Mouse (Mus musculus) embryonic facial prominence, embryonic 12.5 days (tissue): ENCODE data around the gene Tmx1. TPM values are rescaled to one million over a fixed set of nuclear protein-coding genes. Genes with fewer than 3 reads are reported as not detected.

Source experiments
- ATAC-seq: fragments of 200-750 bp; cut with Nextera tagmentation; 2 replicates; pipeline ENCODE4 v1.8.0; 2017; ENCODE audit not compliant: insufficient number of reproducible peaks, insufficient read depth, low FRiP score, low TSS enrichment
- H3K27ac ChIP-seq: fragments of 300-500 bp; sonication (generic); 2 replicates; pipeline ENCODE4 v1.5.1; 2016; ENCODE audit warnings: mild to moderate bottlenecking
- H3K27me3 ChIP-seq: fragments of 300-500 bp; sonication (generic); 2 replicates; pipeline ENCODE4 v1.6.1; 2016; ENCODE audit warnings: mild to moderate bottlenecking, moderate library complexity
- H3K36me3 ChIP-seq: fragments of 300-500 bp; sonication (generic); 2 replicates; pipeline ENCODE4 v1.6.1; 2016; ENCODE audit warnings: mild to moderate bottlenecking
- H3K4me1 ChIP-seq: fragments of 300-500 bp; sonication (generic); 2 replicates; pipeline ENCODE4 v1.6.1; 2016
- H3K4me2 ChIP-seq: fragments of 300-500 bp; sonication (generic); replicated peaks from 2 replicates; pipeline ENCODE4 v1.6.1; 2016; ENCODE audit warnings: mild to moderate bottlenecking, moderate library complexity
- H3K4me3 ChIP-seq: fragments of 300-500 bp; sonication (generic); 2 replicates; pipeline ENCODE4 v1.5.1; 2016; ENCODE audit warnings: mild to moderate bottlenecking
- H3K9ac ChIP-seq: fragments of 300-500 bp; sonication (generic); 2 replicates; pipeline ENCODE4 v1.6.1; 2016; ENCODE audit warnings: mild to moderate bottlenecking, moderate library complexity
- H3K9me3 ChIP-seq: fragments of 300-500 bp; sonication (generic); 2 replicates; pipeline ENCODE4 v1.6.1; 2016; ENCODE audit warnings: mild to moderate bottlenecking, moderate library complexity
- WGBS: fragments of 180-500 bp; shearing (Covaris S2); methylation state at CpG from one replicate; pipeline ENCODE4 v1.1.7; 2016; 5-methylcytosine and 5-hydroxymethylcytosine counted together
- polyA plus RNA-seq: library from polyadenylated mRNA; unstranded; fragments of >200 nt; fragmentation: Nextera tagmentation; extraction: Ambion mirVana; gene quantifications from 2 replicates; pipeline ENCODE4 v1.2.1, GENCODE M21; 2016

Tmx1 gene
- polyA plus RNA-seq = 97.1 and 104 TPM in 2 replicates

DNA sequence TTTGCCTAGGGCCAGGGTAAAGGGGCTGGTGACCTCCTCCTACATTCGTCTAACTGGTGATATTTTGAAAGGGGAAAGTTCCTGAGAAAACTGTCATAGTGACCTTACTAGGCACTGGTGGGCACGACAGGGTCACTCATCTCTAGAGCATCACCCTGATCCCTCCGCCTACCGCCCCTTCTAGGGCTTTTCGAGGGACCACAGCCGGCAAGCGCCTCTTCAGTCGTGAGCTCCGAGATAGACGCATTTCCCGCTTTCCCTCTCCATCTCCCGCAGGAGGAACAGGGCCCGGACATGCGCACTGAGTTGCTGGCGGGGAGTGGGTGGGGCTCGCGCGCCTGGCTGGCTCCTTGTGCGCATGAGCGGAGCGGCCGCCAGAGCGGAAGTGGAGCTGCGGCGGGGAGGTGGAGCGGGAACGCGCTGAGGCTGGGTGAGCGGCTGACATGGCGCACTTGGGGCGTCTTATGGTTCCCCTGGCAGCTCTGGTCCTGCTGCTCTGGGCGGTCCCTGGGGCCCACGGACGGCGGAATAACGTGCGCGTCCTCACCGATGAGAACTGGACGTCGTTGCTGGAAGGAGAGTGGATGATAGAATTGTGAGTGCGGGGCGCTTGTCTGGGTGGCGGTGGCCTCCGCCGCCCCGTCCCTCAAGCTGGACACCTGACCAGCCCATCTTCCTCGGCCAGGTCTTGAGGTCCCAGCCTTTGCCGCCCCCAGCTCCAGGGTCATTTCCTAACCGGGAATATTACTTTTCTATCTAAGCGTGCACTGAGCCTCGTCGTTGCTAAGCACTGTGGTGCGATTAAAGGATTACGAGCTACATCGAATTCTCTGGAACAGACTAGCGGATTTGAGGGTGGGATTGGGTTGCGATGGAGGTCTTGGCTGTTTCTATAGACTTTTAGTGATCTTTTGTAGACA is at the start of gene Tmx1:
Gene Tmx1, plus strand, starts transcription at position 370 of the 920 bp plus-strand sequence.
- Histone ChIP-seq H3K4me2 (peak within 1 kb of the TSS; percentile 63), H3K9me3 (no peaks in the 10 kb centered on the region), H3K27me3 (no peaks in the 10 kb centered on the region), H3K9ac (peak within 1 kb of the TSS; percentile 79), H3K4me1 (peaks cover 13% of the 10 kb centered on the region), H3K36me3 (peaks cover 9% of the 10 kb centered on the region), H3K4me3 (peak within 1 kb of the TSS; percentile 80), H3K27ac (peak within 1 kb of the TSS; percentile 79)
- 1% methylated on average over 58 of the region's 58 CpGs for WGBS
- peak; percentile 98 for ATAC-seq

- no peak for ATAC-seq
- H3K4me3 ChIP-seq = no peak overlapping the region
- WGBS = 62% methylated on average over 6 of the region's 6 CpGs
Observed at GRCm38 (mm10) chr12:70404327-70404726, 48.6 kb upstream of the Tmx1 start.

DNA sequence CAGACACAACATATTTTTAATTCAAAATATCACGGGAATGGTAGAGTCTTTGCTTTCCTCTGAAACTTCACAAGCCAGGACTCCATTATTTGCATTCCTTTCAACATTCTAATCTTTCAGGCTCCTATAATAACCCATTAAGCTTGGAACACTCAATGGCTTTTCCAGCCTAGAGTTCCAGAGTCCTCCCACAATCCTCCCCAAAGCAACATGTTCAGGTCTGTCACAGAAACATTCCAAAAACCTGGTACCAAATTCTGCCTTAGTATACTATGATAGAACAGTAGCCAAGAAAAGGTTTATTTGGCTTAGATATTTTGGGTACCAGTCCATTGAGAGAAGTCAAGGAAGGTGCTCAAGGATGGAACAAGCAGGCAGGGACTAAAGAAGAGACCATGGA is 44.5 kb upstream of the Tmx1 start:
- Histone ChIP-seq H3K4me1 (no peaks in the 10 kb centered on the region), H3K9me3 (no peaks in the 10 kb centered on the region), H3K4me3 (no peak overlapping the region), H3K27me3 (no peaks in the 10 kb centered on the region), H3K9ac (no peak overlapping the region), H3K36me3 (no peaks in the 10 kb centered on the region), H3K4me2 (no peak overlapping the region), H3K27ac (no peak overlapping the region)
- ATAC-seq = no peak
- WGBS = 60% methylated on average over 1 of the region's 1 CpGs

More at GRCm38 (mm10) chr12:70404327-70404726, 48.6 kb upstream of the Tmx1 start:
- Histone ChIP-seq H3K4me2 (no peak overlapping the region), H3K27me3 (no peaks in the 10 kb centered on the region), H3K9me3 (no peaks in the 10 kb centered on the region), H3K36me3 (no peaks in the 10 kb centered on the region), H3K4me1 (no peaks in the 10 kb centered on the region), H3K27ac (no peak overlapping the region), H3K9ac (no peak overlapping the region)

- no peak for ATAC-seq
- H3K9ac ChIP-seq = no peak overlapping the region
- no peak overlapping the region for H3K4me2 ChIP-seq
- H3K27ac ChIP-seq = no peak overlapping the region
- no peaks in the 10 kb centered on the region for H3K36me3 ChIP-seq
- H3K27me3 ChIP-seq = no peaks in the 10 kb centered on the region
- H3K9me3 ChIP-seq = no peaks in the 10 kb centered on the region
- WGBS = 78% methylated on average over 2 of the region's 2 CpGs
- no peaks in the 10 kb centered on the region for H3K4me1 ChIP-seq
- H3K4me3 ChIP-seq = no peak overlapping the region
Observed at GRCm38 (mm10) chr12:70409600-70409999, 43.3 kb upstream of the Tmx1 start.

DNA sequence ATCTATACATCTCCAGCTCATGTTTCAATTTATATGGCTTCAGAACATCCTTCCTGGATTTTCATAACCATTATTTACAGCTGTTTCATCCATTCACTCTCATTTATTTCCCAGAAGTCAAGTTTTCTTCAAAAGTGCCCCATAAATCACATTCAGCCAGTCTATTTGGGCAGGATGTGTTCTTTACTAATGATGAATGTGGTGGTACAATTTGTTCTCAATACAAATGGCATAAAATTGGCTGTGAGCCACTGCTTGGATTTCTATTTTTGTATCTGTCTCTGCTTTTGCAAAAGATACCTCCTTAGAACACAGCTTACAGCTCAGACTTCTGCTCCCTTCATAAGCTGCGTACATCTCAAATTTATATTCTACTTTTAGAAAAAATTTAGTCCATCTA is 32.7 kb upstream of the Tmx1 start:
- no peak overlapping the region for H3K4me2 ChIP-seq
- no peaks in the 10 kb centered on the region for H3K36me3 ChIP-seq
- WGBS = 93% methylated on average over 1 of the region's 1 CpGs

GRCm38 (mm10) chr12:70421028-70421427 is 31.9 kb upstream of the Tmx1 start:
- ATAC-seq = no peak
- Histone ChIP-seq H3K36me3 (no peaks in the 10 kb centered on the region), H3K9me3 (no peaks in the 10 kb centered on the region), H3K9ac (no peak overlapping the region), H3K27ac (no peak overlapping the region), H3K4me1 (no peaks in the 10 kb centered on the region), H3K4me3 (no peak overlapping the region), H3K27me3 (no peaks in the 10 kb centered on the region), H3K4me2 (no peak overlapping the region)
- WGBS = 91% methylated on average over 3 of the region's 3 CpGs

More for the DNA sequence above, 32.7 kb upstream of the Tmx1 start:
- no peaks in the 10 kb centered on the region for H3K4me1 ChIP-seq
- no peaks in the 10 kb centered on the region for H3K27me3 ChIP-seq
- H3K9ac ChIP-seq = no peak overlapping the region
- no peak overlapping the region for H3K4me3 ChIP-seq
- H3K27ac ChIP-seq = no peak overlapping the region
- no peaks in the 10 kb centered on the region for H3K9me3 ChIP-seq
- no peak for ATAC-seq

- Histone ChIP-seq H3K4me2 (no peak overlapping the region), H3K4me1 (no peaks in the 10 kb centered on the region), H3K36me3 (no peaks in the 10 kb centered on the region), H3K27ac (no peak overlapping the region), H3K4me3 (no peak overlapping the region), H3K9me3 (no peaks in the 10 kb centered on the region), H3K9ac (no peak overlapping the region), H3K27me3 (no peaks in the 10 kb centered on the region)
- WGBS = 57% methylated on average over 9 of the region's 9 CpGs
- ATAC-seq = no peak
Observed at GRCm38 (mm10) chr12:70422322-70423118, 30.4 kb upstream of the Tmx1 start.

GRCm38 (mm10) chr12:70427885-70428284 is 25.0 kb upstream of the Tmx1 start:
- 78% methylated on average over 3 of the region's 3 CpGs for WGBS

GRCm38 (mm10) chr12:70429637-70430036 is 23.3 kb upstream of the Tmx1 start:
- H3K4me1 ChIP-seq = no peaks in the 10 kb centered on the region
- WGBS = 75% methylated on average over 4 of the region's 4 CpGs
- H3K4me2 ChIP-seq = no peak overlapping the region
- no peaks in the 10 kb centered on the region for H3K9me3 ChIP-seq
- no peak overlapping the region for H3K9ac ChIP-seq
- no peak overlapping the region for H3K4me3 ChIP-seq
- H3K36me3 ChIP-seq = no peaks in the 10 kb centered on the region
- no peaks in the 10 kb centered on the region for H3K27me3 ChIP-seq
- no peak overlapping the region for H3K27ac ChIP-seq
- no peak for ATAC-seq

More at GRCm38 (mm10) chr12:70427885-70428284, 25.0 kb upstream of the Tmx1 start:
- Histone ChIP-seq H3K36me3 (no peaks in the 10 kb centered on the region), H3K9ac (no peak overlapping the region), H3K27ac (no peak overlapping the region), H3K4me1 (no peaks in the 10 kb centered on the region), H3K4me3 (no peak overlapping the region), H3K4me2 (no peak overlapping the region), H3K27me3 (no peaks in the 10 kb centered on the region), H3K9me3 (no peaks in the 10 kb centered on the region)
- ATAC-seq = no peak

DNA sequence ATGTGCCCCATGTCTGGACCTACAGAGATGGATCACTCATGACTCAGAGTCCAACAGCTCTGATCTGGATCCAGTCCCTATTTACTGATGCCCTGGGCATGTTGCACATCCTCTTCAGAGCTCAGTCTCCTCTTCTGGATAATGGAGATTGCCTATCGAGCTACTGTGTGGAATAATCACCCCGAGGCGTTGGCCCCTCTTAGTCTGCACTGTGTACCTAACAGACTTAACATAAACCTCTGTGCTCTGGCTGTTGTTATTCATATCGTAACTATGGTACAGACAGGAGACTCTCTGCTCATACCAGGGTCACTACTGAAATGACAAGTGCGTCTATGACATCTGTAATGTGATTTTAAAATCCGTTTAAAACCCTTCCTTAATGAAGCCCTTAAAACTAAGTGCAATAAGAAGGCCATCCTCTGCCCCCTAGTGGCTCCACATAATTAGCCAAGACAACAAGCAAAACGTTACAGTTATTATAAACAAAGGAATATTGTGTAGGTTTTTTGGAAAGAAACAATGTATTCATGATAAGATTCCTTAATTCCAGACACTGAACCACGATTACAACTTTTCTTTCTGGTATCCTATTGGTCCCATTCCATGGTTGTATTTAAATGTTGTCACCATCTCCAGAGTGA is 22.5 kb upstream of the Tmx1 start:
- ATAC-seq = 0 out of 2 replicates have a peak, but pooled peaks have one; percentile 22
- 29% methylated on average over 8 of the region's 8 CpGs for WGBS
- no peak overlapping the region for H3K4me2 ChIP-seq

DNA sequence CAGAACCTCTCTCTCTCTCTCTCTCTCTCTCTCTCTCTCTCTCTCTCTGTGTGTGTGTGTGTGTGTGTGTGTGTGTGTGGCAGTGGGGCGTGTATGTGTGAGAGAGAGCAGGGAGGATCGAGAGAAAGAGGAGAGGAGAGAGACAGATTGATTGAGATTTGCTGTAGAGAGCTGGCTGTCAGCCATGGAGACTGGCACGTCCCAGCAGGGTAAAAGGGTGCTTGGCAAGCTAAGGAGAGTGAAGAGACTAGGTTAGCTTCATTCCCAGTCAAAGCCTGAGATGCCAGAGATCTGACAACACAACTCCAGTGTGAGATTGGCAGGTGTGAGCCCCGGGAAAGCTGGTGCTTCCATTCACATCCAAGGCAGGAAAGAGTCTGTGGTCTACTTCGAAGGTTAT is 21.5 kb upstream of the Tmx1 start:
- no peaks in the 10 kb centered on the region for H3K27me3 ChIP-seq
- H3K4me1 ChIP-seq = no peaks in the 10 kb centered on the region
- WGBS = 55% methylated on average over 5 of the region's 5 CpGs
- H3K4me3 ChIP-seq = no peak overlapping the region
- no peak overlapping the region for H3K9ac ChIP-seq
- H3K9me3 ChIP-seq = no peaks in the 10 kb centered on the region
- H3K27ac ChIP-seq = no peak overlapping the region
- no peak overlapping the region for H3K4me2 ChIP-seq
- H3K36me3 ChIP-seq = no peaks in the 10 kb centered on the region
- ATAC-seq = no peak

More for the DNA sequence above, 22.5 kb upstream of the Tmx1 start:
- H3K9ac ChIP-seq = no peak overlapping the region
- no peak overlapping the region for H3K4me3 ChIP-seq
- H3K27me3 ChIP-seq = no peaks in the 10 kb centered on the region
- no peaks in the 10 kb centered on the region for H3K4me1 ChIP-seq
- H3K27ac ChIP-seq = no peak overlapping the region
- H3K36me3 ChIP-seq = no peaks in the 10 kb centered on the region
- no peaks in the 10 kb centered on the region for H3K9me3 ChIP-seq
